Mouse (Mus musculus): ENCODE measurements at regions not wholly inside any gene's neighbourhood (a gene's known extent, or its start where the extent isn't known, plus 50 kb on each side); places are given as distances from the start of the nearest gene placed in this dataset.

- TF ChIP-seq CTCF (IDR thresholded peaks at IDR 0.05; ENCODE audit: extremely low read depth, insufficient read depth, low read length) (no peak), POLR2A (IDR thresholded peaks at IDR 0.05; ENCODE audit: extremely low read depth, insufficient read depth, low read length) (no peak)
Observed at GRCm38 (mm10) chr11:48417615-48418014, 382.5 kb upstream of the Rack1 start.

Data from cortical plate, adult 2 months (tissue).